Mouse (Mus musculus): ENCODE results near the gene Ntrk1.

GRCm38 (mm10) chr3:87752567-87752966, 42.4 kb downstream of the Ntrk1 start:
- TF ChIP-seq POLR2A (IDR thresholded peaks at IDR 0.05; ENCODE audit: borderline replicate concordance, control insufficient read depth, low read depth, low read length) = no peak
- TF ChIP-seq CTCF (IDR thresholded peaks at IDR 0.05; ENCODE audit: control insufficient read depth, insufficient read depth, low read length) = no peak

Data from bone marrow, adult 2 months (tissue).